Mouse (Mus musculus) myocyte (in vitro differentiated cells): ENCODE data around the gene Cep128.

Experiments
- CEBPB ChIP-seq: IDR thresholded peaks from 2 replicates; pipeline ENCODE4 v1.6.1; 2011; ENCODE audit warnings: mild to moderate bottlenecking, moderate library complexity; ENCODE audit not compliant: poor library complexity, insufficient read depth, severe bottlenecking
- E2F4 ChIP-seq: IDR thresholded peaks from one replicate; pipeline ENCODE4 v1.6.1; 2011; ENCODE audit warnings: mild to moderate bottlenecking, control low read depth, moderate library complexity; ENCODE audit not compliant: insufficient read depth
- MAX ChIP-seq: IDR thresholded peaks from one replicate; pipeline ENCODE4 v1.6.1; 2011; ENCODE audit warnings: low read depth, mild to moderate bottlenecking, control low read depth
- MYOD1 ChIP-seq, 3 experiments: IDR thresholded peaks; one replicate each; pipeline ENCODE4 v1.6.1; 2011; ENCODE audit warnings: control low read depth in 2 of 3, low read depth in 2 of 3, mild to moderate bottlenecking in 2 of 3, moderate library complexity in 1 of 3; ENCODE audit not compliant: insufficient read length in 2 of 3, control insufficient read depth in 1 of 3
- MYOG ChIP-seq, 3 experiments: IDR thresholded peaks; one replicate each; pipeline ENCODE4 v1.6.1; 2011; ENCODE audit warnings: control low read depth in 2 of 3, low read depth in 2 of 3, mild to moderate bottlenecking in 2 of 3; ENCODE audit not compliant: insufficient read length in 2 of 3, control insufficient read depth in 1 of 3, insufficient read depth in 1 of 3
- POLR2A ChIP-seq: IDR thresholded peaks from one replicate; pipeline ENCODE4 v1.6.1; 2011; ENCODE audit warnings: low read depth, mild to moderate bottlenecking, control low read depth, moderate library complexity; ENCODE audit not compliant: insufficient read length
- POLR2AphosphoS2 ChIP-seq: IDR thresholded peaks from one replicate; pipeline ENCODE4 v1.6.1; 2011; ENCODE audit warnings: low read depth, control low read depth; ENCODE audit not compliant: insufficient read length
- REST ChIP-seq: IDR thresholded peaks from one replicate; pipeline ENCODE4 v1.6.1; 2011; ENCODE audit warnings: mild to moderate bottlenecking, control low read depth, moderate library complexity; ENCODE audit not compliant: insufficient read depth, insufficient read length
- SRF ChIP-seq: IDR thresholded peaks from one replicate; pipeline ENCODE4 v1.6.1; 2011; ENCODE audit warnings: low read depth; ENCODE audit not compliant: control insufficient read depth, insufficient read length
- TCF12 ChIP-seq: IDR thresholded peaks from one replicate; pipeline ENCODE4 v1.6.1; 2011; ENCODE audit warnings: mild to moderate bottlenecking, control low read depth; ENCODE audit not compliant: poor library complexity, insufficient read depth, severe bottlenecking
- TCF3 ChIP-seq: IDR thresholded peaks from one replicate; pipeline ENCODE4 v1.6.1; 2011; ENCODE audit warnings: low read depth, control low read depth; ENCODE audit not compliant: insufficient read length
- USF1 ChIP-seq: IDR thresholded peaks from one replicate; pipeline ENCODE4 v1.6.1; 2011; ENCODE audit warnings: low read depth, mild to moderate bottlenecking, control low read depth, moderate library complexity

- no peak for TF ChIP-seq TCF12
- no peak for TF ChIP-seq MYOD1 (IDR thresholded peaks at IDR 0.05; ENCODE audit: control insufficient read depth in 1 of 3, insufficient read length in 2 of 3, low read depth in 2 of 3)
- TF ChIP-seq E2F4 = no peak
- no peak for TF ChIP-seq POLR2A
- TF ChIP-seq POLR2AphosphoS2 = no peak
- no peak for TF ChIP-seq TCF3
- no peak for TF ChIP-seq MYOG (IDR thresholded peaks at IDR 0.05; ENCODE audit: control insufficient read depth in 1 of 3, insufficient read depth in 1 of 3, insufficient read length in 2 of 3, low read depth in 2 of 3)
- TF ChIP-seq MAX = no peak
- no peak for TF ChIP-seq USF1
- no peak for TF ChIP-seq CEBPB
- TF ChIP-seq REST = no peak
- no peak for TF ChIP-seq SRF
Observed at GRCm38 (mm10) chr12:91204330-91204729, 179.9 kb downstream of the Cep128 start.
